Mouse (Mus musculus) layer of hippocampus, postnatal 25 days (tissue): ENCODE data around the gene Proca1. TPM values are rescaled to one million over a fixed set of nuclear protein-coding genes. Genes with fewer than 3 reads are reported as not detected.

ENCODE experiments used
- DNase-seq, 2 experiments: peaks; one replicate each; pipeline ENCODE4 v3.0.0; 2022; ENCODE audit warnings: mixed read lengths in 2 of 2, low spot score in 1 of 2; ENCODE audit errors: extremely low spot score in 1 of 2
- total RNA-seq, 2 experiments: library from RNA; stranded (reverse); gene quantifications; 2 replicates each; pipeline ENCODE4 v1.2.3; 2021

Proca1 gene
- 1 to 10 TPM; 5.0 to 5.4 TPM for total RNA-seq

- DNase-seq, result no peak
These were observed at the start of gene Proca1 for GRCm38 (mm10) chr11:78193113-78193512. Proca1 (plus strand) TSS chr11:78193392.

GRCm38 (mm10) chr11:78143520-78143919 is 49.7 kb upstream of the Proca1 start:
- DNase-seq, result no peak

- DNase-seq, result no peak
These were observed 47.0 kb upstream of the Proca1 start for GRCm38 (mm10) chr11:78146168-78146567.

GRCm38 (mm10) chr11:78146707-78147543 is 46.3 kb upstream of the Proca1 start:
- no peak for DNase-seq

GRCm38 (mm10) chr11:78151161-78151560 is 42.0 kb upstream of the Proca1 start:
- DNase-seq, result no peak

GRCm38 (mm10) chr11:78152299-78153231 is 40.6 kb upstream of the Proca1 start:
- peak in 1 of 2 experiments; percentile 73 for DNase-seq

GRCm38 (mm10) chr11:78153778-78154177 is 39.4 kb upstream of the Proca1 start:
- DNase-seq, result no peak

- DNase-seq, result no peak
These were observed 37.5 kb upstream of the Proca1 start for GRCm38 (mm10) chr11:78155674-78156073.

GRCm38 (mm10) chr11:78156156-78156699 is 37.0 kb upstream of the Proca1 start:
- no peak for DNase-seq

- DNase-seq, result peak in 1 of 2 experiments; percentile 64
These were observed 34.1 kb upstream of the Proca1 start for GRCm38 (mm10) chr11:78159096-78159495.

- no peak for DNase-seq
These were observed 33.6 kb upstream of the Proca1 start for GRCm38 (mm10) chr11:78159557-78159956.

- DNase-seq, result no peak
These were observed 33.0 kb upstream of the Proca1 start for GRCm38 (mm10) chr11:78160171-78160570.

GRCm38 (mm10) chr11:78160675-78161074 is 32.5 kb upstream of the Proca1 start:
- no peak for DNase-seq

GRCm38 (mm10) chr11:78161169-78161568 is 32.0 kb upstream of the Proca1 start:
- no peak for DNase-seq

GRCm38 (mm10) chr11:78161968-78162367 is 31.2 kb upstream of the Proca1 start:
- no peak for DNase-seq

- DNase-seq, result peak in 1 of 2 experiments; percentile 43
These were observed 30.7 kb upstream of the Proca1 start for GRCm38 (mm10) chr11:78162504-78162903.

GRCm38 (mm10) chr11:78163045-78163444 is 30.1 kb upstream of the Proca1 start:
- DNase-seq, result no peak

- no peak for DNase-seq
These were observed 29.2 kb upstream of the Proca1 start for GRCm38 (mm10) chr11:78163681-78164603.

GRCm38 (mm10) chr11:78164604-78164923 is 28.6 kb upstream of the Proca1 start:
- no peak for DNase-seq
